Mouse (Mus musculus): Measurements from ENCODE around the gene Csk. TPM values are rescaled to one million over a fixed set of nuclear protein-coding genes. Genes with fewer than 3 reads are reported as not detected.

The Csk gene
- total RNA-seq, 2 experiments from 2014 or later: 8.5 to 9.5 TPM

GRCm38 (mm10) chr9:57610359-57610826, 43.0 kb downstream of the Csk start:
- no peak for DNase-seq
- intact Hi-C loops (cut with DNase I): no loop called here

GRCm38 (mm10) chr9:57609803-57610202, 43.6 kb downstream of the Csk start:
- intact Hi-C loops (cut with DNase I): no loop called here
- DNase-seq: no peak

GRCm38 (mm10) chr9:57606139-57606851, 47.1 kb downstream of the Csk start, which contains the start of gene Cplx3:
TSS of gene Cplx3 (minus strand) at chr9:57606281.
- no peak for DNase-seq
- intact Hi-C loops (cut with DNase I): no loop called here

DNA sequence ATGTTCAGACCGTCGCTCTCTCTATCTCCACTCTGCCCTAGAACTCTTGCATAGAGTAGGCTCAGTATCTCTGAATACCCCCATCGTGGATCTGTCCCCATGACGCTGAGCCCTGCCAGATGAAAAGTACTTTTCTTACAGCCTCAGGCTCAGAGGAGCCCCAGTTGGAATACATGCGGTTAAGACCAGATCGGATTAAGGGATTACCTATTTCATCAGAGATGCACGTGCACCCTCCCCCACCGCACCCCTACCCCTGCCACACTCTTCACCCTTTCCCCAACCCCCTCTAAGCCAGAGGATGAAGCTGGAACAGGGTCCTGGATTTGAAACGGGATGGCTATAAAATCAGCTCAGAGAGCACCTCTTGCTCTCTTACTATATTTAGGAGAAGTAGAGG, 47.9 kb downstream of the Csk start:
- intact Hi-C loops (cut with DNase I): no loop called here
- no peak for DNase-seq

DNA sequence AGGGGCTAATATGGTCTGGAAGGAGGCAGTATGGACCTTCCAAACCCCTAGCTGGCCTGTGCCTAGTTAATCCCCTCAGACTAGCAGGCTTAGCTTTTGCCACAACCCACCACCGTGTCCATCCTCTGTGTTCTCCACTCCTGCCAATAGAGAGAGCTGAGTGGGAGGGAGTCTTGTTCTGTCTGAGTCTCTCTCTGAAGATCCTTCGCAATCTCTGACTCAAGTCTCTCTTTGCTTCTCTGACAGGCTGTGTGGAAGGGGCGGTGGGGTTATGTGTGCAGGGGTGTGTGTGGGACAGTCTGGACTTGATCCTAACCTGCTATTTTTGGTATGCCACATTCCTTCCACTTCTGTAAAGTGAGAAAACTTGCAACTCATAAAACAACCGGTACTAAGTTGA, 48.6 kb downstream of the Csk start:
- intact Hi-C loops (cut with DNase I): no loop called here
- DNase-seq: no peak

DNA sequence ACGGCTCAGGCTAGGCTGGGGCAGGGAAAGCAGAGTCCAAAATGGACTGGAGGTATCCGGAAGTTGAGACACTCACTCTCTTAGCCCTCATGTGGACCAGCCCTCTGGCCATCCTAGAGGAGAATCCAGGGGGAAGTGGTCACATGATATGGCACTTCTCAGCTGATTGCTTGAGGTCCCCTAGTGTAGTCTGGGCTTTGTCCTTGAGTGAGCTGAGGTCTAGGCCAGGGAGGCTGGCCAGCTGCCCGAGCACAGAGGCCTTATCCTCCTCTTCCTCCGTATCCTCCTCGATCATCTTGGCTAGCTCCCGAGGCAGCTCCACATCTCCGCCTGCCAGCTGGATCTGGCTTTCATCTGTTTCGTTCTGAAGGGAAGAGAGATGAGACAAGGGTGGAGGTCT, 51.3 kb downstream of the Csk start:
- intact Hi-C loops (cut with DNase I): no loop called here
- no peak for DNase-seq

DNA sequence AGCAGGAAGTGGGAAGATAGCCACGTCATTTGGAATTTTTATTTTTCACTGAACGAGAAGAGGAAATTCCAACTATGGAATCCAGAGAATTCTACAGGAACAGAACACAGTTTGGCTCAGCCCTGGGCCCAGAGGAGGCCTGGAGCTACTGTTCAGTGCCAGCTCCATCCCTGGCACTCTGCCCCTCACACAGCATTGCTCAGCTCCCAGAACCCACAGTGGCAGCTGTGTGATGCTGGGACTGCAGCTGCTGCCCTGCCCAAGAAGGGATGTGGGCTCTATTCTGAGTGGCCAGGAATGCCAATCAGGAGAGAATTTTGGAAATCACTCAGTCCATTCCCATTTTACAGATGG, 52.1 kb downstream of the Csk start:
- DNase-seq: no peak

DNA sequence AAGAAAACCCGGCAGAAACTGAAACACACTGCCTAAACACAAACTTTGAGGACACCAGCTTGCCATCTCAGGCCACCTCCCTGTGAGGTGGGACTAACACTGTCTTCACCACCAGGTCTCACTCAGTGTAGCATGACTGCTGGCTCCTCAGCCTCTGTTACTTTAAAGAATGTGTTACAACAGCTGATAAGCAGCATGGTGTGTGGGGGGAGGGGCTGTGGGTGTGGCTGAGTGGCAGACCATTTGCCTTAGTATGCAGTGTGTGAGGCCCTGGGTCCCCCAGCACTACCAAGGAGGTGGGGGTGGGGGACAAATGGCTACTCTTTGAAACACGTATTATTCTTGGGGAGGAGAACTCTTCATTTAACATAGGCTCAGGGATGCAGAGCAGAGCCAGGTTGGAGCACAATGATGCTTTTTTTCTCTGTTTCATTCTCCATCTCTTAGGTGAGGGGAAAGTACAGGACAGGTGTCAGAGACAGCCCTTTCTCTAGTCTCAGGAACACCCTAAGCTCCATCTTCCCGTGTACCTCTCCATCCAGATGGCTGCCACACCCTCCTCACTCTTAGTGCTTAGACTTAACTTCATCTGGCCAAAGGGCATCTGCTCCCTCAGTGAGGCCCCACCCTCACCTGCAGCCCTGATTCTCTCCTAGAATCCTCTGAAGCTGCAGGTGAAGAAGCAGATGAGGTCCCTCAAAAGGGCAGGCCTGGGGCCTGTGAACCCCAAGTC, 52.6 kb downstream of the Csk start:
- no peak for DNase-seq
- intact Hi-C loops (cut with DNase I): no loop called here

More for the DNA sequence above, 52.1 kb downstream of the Csk start:
- intact Hi-C loops (cut with DNase I): no loop called here

- intact Hi-C loops (cut with DNase I): no loop called here
- no peak for DNase-seq
These were observed 54.4 kb downstream of the Csk start for GRCm38 (mm10) chr9:57598851-57599563.

DNA sequence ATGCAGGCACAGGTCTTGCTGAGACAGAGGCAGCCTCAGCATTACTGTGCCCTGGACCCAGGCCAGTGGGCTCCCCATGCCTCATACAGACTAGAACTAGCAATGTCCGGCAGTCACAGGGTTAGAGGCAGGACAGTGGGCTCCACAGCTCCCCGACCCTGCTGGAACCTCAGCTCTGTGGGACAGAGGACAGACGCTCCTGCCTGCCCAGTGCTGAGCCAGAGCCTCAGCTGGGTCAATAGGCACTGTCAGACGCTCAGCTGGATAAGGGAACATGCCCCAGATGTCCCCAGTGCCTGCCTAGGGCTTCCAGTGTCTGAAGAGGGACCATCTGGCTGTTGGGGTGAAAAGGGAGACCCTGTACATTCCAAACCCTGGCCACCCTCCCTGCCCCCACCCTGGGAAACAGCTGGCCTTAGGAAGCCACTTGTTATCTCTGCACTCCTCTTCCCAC, 55.5 kb downstream of the Csk start:
- no peak for DNase-seq
- intact Hi-C loops (cut with DNase I): no loop called here

DNA sequence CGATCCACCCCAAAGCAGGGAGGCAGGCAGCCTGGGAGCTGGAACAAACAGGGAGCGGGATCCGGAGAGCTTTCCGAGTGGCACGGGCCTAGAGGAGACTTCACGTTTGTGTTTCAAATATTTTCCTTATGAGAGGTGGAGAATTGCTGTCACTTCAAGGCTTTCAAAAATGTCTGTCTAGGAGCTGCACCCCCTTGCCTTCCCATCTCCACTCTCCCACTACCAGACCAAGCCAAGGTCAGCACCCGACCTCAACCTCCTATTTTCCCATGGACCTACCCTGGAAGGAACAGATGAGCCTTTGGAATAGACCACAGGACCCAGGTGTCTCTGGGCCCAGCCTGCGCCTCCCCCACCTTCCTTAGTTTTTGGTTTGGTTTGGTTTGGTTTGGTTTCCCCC, 56.2 kb downstream of the Csk start:
- no peak for DNase-seq
- intact Hi-C loops (cut with DNase I): no loop called here

DNA sequence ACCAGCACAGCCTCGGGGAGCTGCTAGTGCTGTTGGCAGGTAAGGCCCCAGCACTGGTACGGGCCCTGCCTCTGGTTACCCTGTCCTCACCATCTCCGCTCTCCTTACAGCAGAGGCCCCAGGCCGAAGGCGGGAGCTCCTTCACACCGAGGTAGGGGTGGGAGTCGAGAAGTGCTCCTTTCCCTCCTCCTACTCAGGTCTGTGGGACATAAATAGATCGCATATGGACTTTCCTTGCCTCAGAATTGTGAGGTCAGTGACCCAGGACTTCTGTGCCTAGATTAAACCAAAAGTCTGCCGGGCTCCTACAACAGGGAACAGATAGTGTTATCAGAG, 59.3 kb downstream of the Csk start:
- DNase-seq: no peak
- intact Hi-C loops (cut with DNase I): no loop called here

GRCm38 (mm10) chr9:57593454-57594173, 59.8 kb downstream of the Csk start:
- DNase-seq: no peak
- intact Hi-C loops (cut with DNase I): no loop called here

GRCm38 (mm10) chr9:57590726-57591125, 62.7 kb downstream of the Csk start:
- intact Hi-C loops (cut with DNase I): no loop called here
- no peak for DNase-seq

GRCm38 (mm10) chr9:57589224-57590126, 64.0 kb downstream of the Csk start, which contains the start of gene Ulk3:
TSS of gene Ulk3 (plus strand) at chr9:57589452.
- intact Hi-C loops (cut with DNase I): loop anchor here (2.0 kb wide), 1 partner anchor 49 kb away; no protein-coding TSS in a partner anchor
- DNase-seq: peak; percentile 65 to 71

DNA sequence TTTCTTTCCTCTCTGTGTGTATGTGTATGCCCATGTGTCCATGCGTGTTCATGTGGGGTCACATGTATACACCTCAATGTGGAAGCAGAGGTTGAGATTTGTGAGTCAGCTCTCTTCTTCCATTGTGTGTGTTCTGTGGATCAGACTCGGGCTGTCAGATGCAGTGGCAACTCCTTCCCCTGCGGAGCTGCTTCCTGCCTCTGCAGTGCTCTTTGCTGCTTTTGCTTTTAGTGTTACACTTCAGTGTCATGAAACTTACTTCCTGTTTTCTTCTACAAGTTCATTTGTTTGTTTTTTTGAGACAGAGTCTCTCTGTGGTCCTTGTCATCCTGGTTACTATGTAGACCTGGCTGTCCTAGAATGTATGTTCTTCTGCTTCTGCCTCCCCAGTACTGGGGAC, 68.4 kb downstream of the Csk start:
- DNase-seq: no peak
- intact Hi-C loops (cut with DNase I): no loop called here

- DNase-seq: no peak
- intact Hi-C loops (cut with DNase I): no loop called here
These were observed 76.1 kb downstream of the Csk start for GRCm38 (mm10) chr9:57577144-57577849.

Measured in gastrocnemius, postnatal 36 days (tissue).